Mouse (Mus musculus): ENCODE results near the gene Dyrk1a. TPM values are rescaled to one million over a fixed set of nuclear protein-coding genes. Genes with fewer than 3 reads are reported as not detected.
"Not testable (repeated sequence)": the region's sequence is repeated elsewhere in the genome, so short reads cannot be mapped to it uniquely, and the experiment has no call there.

The Dyrk1a gene
- polyA plus RNA-seq, 1 experiment from 2014 or later, result 10.5 TPM

DNA sequence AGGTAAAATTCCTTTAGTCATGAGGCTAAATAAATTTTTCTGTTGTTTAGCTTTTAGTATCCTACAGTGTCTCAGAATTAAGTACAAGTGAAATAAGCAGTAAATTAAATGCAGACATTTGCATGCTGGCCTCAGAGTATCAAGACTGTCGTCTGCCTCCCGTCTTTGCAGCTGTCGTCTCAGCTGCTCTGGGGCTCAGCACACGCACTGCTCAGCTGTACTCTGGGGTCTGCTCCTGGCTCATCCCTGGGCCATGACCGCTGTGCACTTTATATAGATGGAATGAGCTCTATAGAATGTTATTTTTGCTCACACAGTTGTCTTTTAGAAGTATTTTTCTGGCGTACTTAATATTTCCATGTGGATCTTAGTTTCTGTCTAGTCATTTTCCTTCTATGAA is 85.3 kb downstream of the Dyrk1a start:
- 34% methylated on average over 6 of the region's 6 CpGs for whole genome bisulfite sequencing
- Histone ChIP-seq H3K9ac (no peak overlapping the region), H3K36me3 (0 out of 2 replicates have a peak, but pooled peaks cover under 1% of the 10 kb centered on the region), H3K4me2 (no peak overlapping the region), H3K27ac (replicated peaks) (no peak overlapping the region), H3K9me3 (no peaks in the 10 kb centered on the region), H3K27me3 (no peaks in the 10 kb centered on the region), H3K4me3 (no peak overlapping the region), H3K4me1 (replicated peaks) (peaks cover 48% of the 10 kb centered on the region)
- ATAC-seq (ENCODE audit: low FRiP score, low read depth), result no peak

DNA sequence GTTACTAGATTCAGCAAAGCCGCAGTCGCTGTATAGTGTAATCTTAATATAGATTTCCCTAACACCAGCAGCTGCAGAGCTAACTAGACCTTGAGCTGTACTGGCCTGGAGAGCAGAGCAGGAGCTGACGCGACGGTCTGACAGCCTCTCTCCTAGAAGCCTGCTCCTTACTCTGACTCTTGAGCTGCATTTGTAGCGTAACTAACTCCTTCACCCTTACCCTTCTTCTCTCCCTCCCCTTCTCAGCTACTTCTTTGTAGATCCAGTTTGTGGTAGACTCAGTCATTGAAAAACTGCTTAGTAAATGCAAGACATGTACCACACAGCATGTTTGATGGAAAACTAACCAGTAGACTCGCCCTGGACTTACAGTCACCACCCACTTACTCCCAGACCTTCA is 87.1 kb downstream of the Dyrk1a start:
- Histone ChIP-seq H3K27ac (replicated peaks) (no peak overlapping the region), H3K9ac (no peak overlapping the region), H3K36me3 (0 out of 2 replicates have a peak, but pooled peaks cover 6% of the 10 kb centered on the region), H3K4me2 (no peak overlapping the region), H3K27me3 (no peaks in the 10 kb centered on the region), H3K9me3 (no peaks in the 10 kb centered on the region), H3K4me1 (replicated peaks) (peaks cover 42% of the 10 kb centered on the region), H3K4me3 (no peak overlapping the region)
- ATAC-seq (ENCODE audit: low FRiP score, low read depth), result no peak
- 67% methylated on average over 7 of the region's 7 CpGs for WGBS

DNA sequence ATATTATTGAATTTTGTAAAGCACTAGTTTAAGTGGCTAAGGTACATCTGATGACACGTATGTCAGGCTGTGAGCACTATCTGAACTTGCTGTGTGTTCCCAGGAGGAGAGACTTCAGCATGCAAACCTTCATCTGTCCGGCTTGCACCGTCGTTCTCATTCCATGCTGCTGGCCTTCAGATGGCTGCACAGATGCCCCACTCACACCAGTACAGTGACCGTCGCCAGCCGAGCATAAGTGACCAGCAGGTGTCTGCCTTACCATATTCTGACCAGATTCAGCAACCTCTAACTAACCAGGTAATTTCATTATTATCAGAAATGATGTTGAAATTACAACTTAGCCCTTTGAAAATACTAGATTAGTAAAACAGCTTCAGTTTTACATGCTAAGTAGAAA is 89.6 kb downstream of the Dyrk1a start:
- Histone ChIP-seq H3K9me3 (no peaks in the 10 kb centered on the region), H3K27me3 (no peaks in the 10 kb centered on the region), H3K36me3 (0 out of 2 replicates have a peak, but pooled peaks cover 6% of the 10 kb centered on the region), H3K4me2 (no peak overlapping the region), H3K4me1 (replicated peaks) (peaks cover 26% of the 10 kb centered on the region), H3K4me3 (no peak overlapping the region), H3K9ac (no peak overlapping the region), H3K27ac (replicated peaks) (no peak overlapping the region)
- WGBS, result 90% methylated on average over 7 of the region's 7 CpGs
- no peak for ATAC-seq (ENCODE audit: low FRiP score, low read depth)

DNA sequence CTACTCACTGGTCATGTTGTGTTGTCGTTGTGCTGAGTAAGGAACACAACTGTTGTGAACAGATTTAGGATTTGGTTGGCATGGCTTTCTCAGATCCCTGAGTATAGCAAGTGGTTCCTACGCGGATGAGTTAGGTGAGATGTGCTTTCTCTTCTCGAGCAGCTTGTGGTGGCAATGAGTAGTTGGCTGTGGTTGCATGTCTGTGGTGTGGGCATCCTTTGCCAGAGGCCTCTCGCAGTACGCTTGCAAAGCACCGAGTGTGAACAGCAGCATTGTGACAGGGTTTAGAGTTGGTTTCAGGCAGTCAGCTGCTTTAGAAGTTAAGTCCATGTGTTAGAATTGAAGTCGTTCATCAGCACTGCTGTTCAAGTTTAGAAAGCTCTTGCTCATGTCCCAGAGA is 90.4 kb downstream of the Dyrk1a start:
- 93% methylated on average over 8 of the region's 8 CpGs for WGBS
- Histone ChIP-seq H3K9ac (no peak overlapping the region), H3K36me3 (0 out of 2 replicates have a peak, but pooled peaks cover 6% of the 10 kb centered on the region), H3K27ac (replicated peaks) (no peak overlapping the region), H3K4me1 (replicated peaks) (peaks cover 23% of the 10 kb centered on the region), H3K4me3 (no peak overlapping the region), H3K4me2 (no peak overlapping the region), H3K27me3 (no peaks in the 10 kb centered on the region), H3K9me3 (no peaks in the 10 kb centered on the region)
- ATAC-seq (ENCODE audit: low FRiP score, low read depth), result no peak

GRCm38 (mm10) chr16:94667557-94667956 is 97.7 kb downstream of the Dyrk1a start:
- no peak overlapping the region for H3K27ac ChIP-seq (replicated peaks)
- no peaks in the 10 kb centered on the region for H3K27me3 ChIP-seq
- H3K4me2 ChIP-seq, result no peak overlapping the region
- 94% methylated on average over 4 of the region's 4 CpGs for WGBS
- no peaks in the 10 kb centered on the region for H3K9me3 ChIP-seq
- peaks cover 29% of the 10 kb centered on the region for H3K36me3 ChIP-seq
- no peak overlapping the region for H3K9ac ChIP-seq
- ATAC-seq (ENCODE audit: low FRiP score, low read depth), result no peak
- H3K4me1 ChIP-seq (replicated peaks), result no peaks in the 10 kb centered on the region
- H3K4me3 ChIP-seq, result no peak overlapping the region

GRCm38 (mm10) chr16:94671313-94671712 is 101.5 kb downstream of the Dyrk1a start:
- Histone ChIP-seq H3K4me1 (replicated peaks) (no peaks in the 10 kb centered on the region), H3K36me3 (peaks cover 27% of the 10 kb centered on the region)
- 94% methylated on average over 9 of the region's 9 CpGs for WGBS

GRCm38 (mm10) chr16:94680924-94681323 is 111.1 kb downstream of the Dyrk1a start:
- no peak for ATAC-seq (ENCODE audit: low FRiP score, low read depth)
- H3K9ac ChIP-seq, result no peak overlapping the region

More at GRCm38 (mm10) chr16:94671313-94671712, 101.5 kb downstream of the Dyrk1a start:
- no peaks in the 10 kb centered on the region for H3K9me3 ChIP-seq
- H3K4me2 ChIP-seq, result no peak overlapping the region
- H3K27ac ChIP-seq (replicated peaks), result no peak overlapping the region
- no peaks in the 10 kb centered on the region for H3K27me3 ChIP-seq
- ATAC-seq (ENCODE audit: low FRiP score, low read depth), result no peak
- H3K4me3 ChIP-seq, result no peak overlapping the region
- H3K9ac ChIP-seq, result no peak overlapping the region

DNA sequence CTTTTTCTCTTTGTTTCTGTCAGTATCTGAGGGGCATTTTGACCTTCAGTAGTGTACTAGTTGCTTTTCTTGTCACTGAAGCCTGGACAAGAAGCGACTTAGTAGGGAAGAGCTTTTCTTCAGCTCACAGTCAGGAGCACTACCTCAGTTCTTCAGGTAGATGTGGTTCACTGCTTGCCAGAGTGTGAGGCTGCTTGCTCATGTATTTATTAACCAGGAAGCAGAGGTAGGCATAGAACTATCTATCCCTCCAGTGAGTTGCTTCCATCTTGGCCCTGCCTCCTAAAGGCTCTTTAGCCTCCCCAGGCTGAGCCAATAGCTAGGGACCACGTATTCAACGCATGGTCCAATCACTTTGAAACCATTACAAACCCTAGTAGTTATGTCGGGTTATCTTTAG is 112.0 kb downstream of the Dyrk1a start:
- H3K36me3 ChIP-seq, result peaks cover 23% of the 10 kb centered on the region
- no peaks in the 10 kb centered on the region for H3K9me3 ChIP-seq
- no peak for ATAC-seq (ENCODE audit: low FRiP score, low read depth)
- no peaks in the 10 kb centered on the region for H3K27me3 ChIP-seq
- H3K4me1 ChIP-seq (replicated peaks), result no peaks in the 10 kb centered on the region
- no peak overlapping the region for H3K27ac ChIP-seq (replicated peaks)
- H3K4me2 ChIP-seq, result no peak overlapping the region
- no peak overlapping the region for H3K4me3 ChIP-seq
- no peak overlapping the region for H3K9ac ChIP-seq
- WGBS, result 92% methylated on average over 4 of the region's 4 CpGs

More at GRCm38 (mm10) chr16:94680924-94681323, 111.1 kb downstream of the Dyrk1a start:
- no peaks in the 10 kb centered on the region for H3K27me3 ChIP-seq
- no peaks in the 10 kb centered on the region for H3K9me3 ChIP-seq
- H3K4me2 ChIP-seq, result no peak overlapping the region
- H3K27ac ChIP-seq (replicated peaks), result no peak overlapping the region
- H3K4me1 ChIP-seq (replicated peaks), result no peaks in the 10 kb centered on the region
- peaks cover 15% of the 10 kb centered on the region for H3K36me3 ChIP-seq
- H3K4me3 ChIP-seq, result no peak overlapping the region
- 63% methylated on average over 4 of the region's 4 CpGs for WGBS

DNA sequence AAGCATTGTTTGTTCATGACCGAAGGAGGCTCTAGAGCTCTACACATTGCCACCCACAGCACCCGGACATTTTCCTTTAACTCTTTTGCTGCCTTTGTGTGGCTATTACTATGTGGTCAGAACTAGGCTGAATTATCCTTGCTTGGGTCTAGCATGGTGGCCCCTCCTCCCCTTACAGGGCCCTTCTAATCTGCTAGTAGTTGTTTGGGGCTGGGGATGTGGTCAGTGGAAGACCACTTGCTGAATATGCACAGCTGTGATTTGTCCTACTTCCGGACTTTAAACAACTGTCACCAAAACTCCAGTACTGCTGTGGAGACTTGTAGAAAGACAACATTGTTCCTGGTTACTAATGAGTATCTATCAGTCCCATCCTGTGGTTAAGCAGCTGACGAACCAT is 114.2 kb downstream of the Dyrk1a start:
- ATAC-seq (ENCODE audit: low FRiP score, low read depth), result no peak
- Histone ChIP-seq H3K4me1 (replicated peaks) (no peaks in the 10 kb centered on the region), H3K4me2 (no peak overlapping the region), H3K36me3 (peaks cover 35% of the 10 kb centered on the region), H3K27ac (replicated peaks) (no peak overlapping the region), H3K4me3 (no peak overlapping the region), H3K9me3 (no peaks in the 10 kb centered on the region), H3K9ac (no peak overlapping the region), H3K27me3 (no peaks in the 10 kb centered on the region)
- 84% methylated on average over 4 of the region's 4 CpGs for WGBS

- Histone ChIP-seq H3K36me3 (peaks cover 32% of the 10 kb centered on the region), H3K4me1 (replicated peaks) (no peaks in the 10 kb centered on the region), H3K4me2 (no peak overlapping the region), H3K27me3 (no peaks in the 10 kb centered on the region), H3K27ac (replicated peaks) (no peak overlapping the region), H3K9ac (no peak overlapping the region), H3K9me3 (no peaks in the 10 kb centered on the region), H3K4me3 (no peak overlapping the region)
- ATAC-seq (ENCODE audit: low FRiP score, low read depth), result no peak
- WGBS, result 74% methylated on average over 4 of the region's 4 CpGs
Measured at GRCm38 (mm10) chr16:94693687-94694305, 124.0 kb downstream of the Dyrk1a start.

- Histone ChIP-seq H3K27me3 (no peaks in the 10 kb centered on the region), H3K4me2 (no peak overlapping the region), H3K36me3 (peaks cover 9% of the 10 kb centered on the region), H3K4me1 (replicated peaks) (no peaks in the 10 kb centered on the region), H3K9me3 (no peaks in the 10 kb centered on the region), H3K27ac (replicated peaks) (no peak overlapping the region), H3K9ac (no peak overlapping the region), H3K4me3 (no peak overlapping the region)
- no peak for ATAC-seq (ENCODE audit: low FRiP score, low read depth)
- 88% methylated on average over 5 of the region's 5 CpGs for WGBS
Measured at GRCm38 (mm10) chr16:94697553-94697952, 127.7 kb downstream of the Dyrk1a start.

GRCm38 (mm10) chr16:94698234-94698633 is 128.4 kb downstream of the Dyrk1a start:
- H3K27me3 ChIP-seq; H3K4me2 ChIP-seq; ATAC-seq (ENCODE audit: low FRiP score, low read depth); H3K4me1 ChIP-seq (replicated peaks); H3K4me3 ChIP-seq; H3K36me3 ChIP-seq; H3K27ac ChIP-seq (replicated peaks); H3K9ac ChIP-seq; H3K9me3 ChIP-seq: not testable (repeated sequence)
- WGBS, result 84% methylated on average over 1 of the region's 1 CpGs

GRCm38 (mm10) chr16:94701141-94701540 is 131.3 kb downstream of the Dyrk1a start:
- 84% methylated on average over 4 of the region's 4 CpGs for WGBS
- no peaks in the 10 kb centered on the region for H3K36me3 ChIP-seq
- no peak overlapping the region for H3K4me2 ChIP-seq
- no peaks in the 10 kb centered on the region for H3K4me1 ChIP-seq (replicated peaks)
- no peak overlapping the region for H3K4me3 ChIP-seq
- no peaks in the 10 kb centered on the region for H3K9me3 ChIP-seq
- H3K27ac ChIP-seq (replicated peaks), result no peak overlapping the region
- H3K27me3 ChIP-seq, result no peaks in the 10 kb centered on the region
- no peak for ATAC-seq (ENCODE audit: low FRiP score, low read depth)
- H3K9ac ChIP-seq, result no peak overlapping the region

All from hindbrain, embryonic 15.5 days (tissue).